Mouse (Mus musculus) forebrain, embryonic 13.5 days (tissue): ENCODE data around the gene Atp2b1. TPM values are rescaled to one million over a fixed set of nuclear protein-coding genes. Genes with fewer than 3 reads are reported as not detected.

Experiments
- ATAC-seq: fragments of 200-750 bp; cut with Nextera tagmentation; 2 replicates; pipeline ENCODE4 v1.8.0; 2017
- H3K27ac ChIP-seq: fragments of 300-500 bp; sonication (generic); 2 replicates; pipeline ENCODE4 v1.5.1; 2015; ENCODE audit warnings: inconsistent platforms, mild to moderate bottlenecking, moderate library complexity
- H3K27me3 ChIP-seq: fragments of 300-500 bp; sonication (generic); 2 replicates; pipeline ENCODE4 v1.6.1; 2015; ENCODE audit warnings: mild to moderate bottlenecking, inconsistent platforms
- H3K36me3 ChIP-seq: fragments of 300-500 bp; sonication (generic); 2 replicates; pipeline ENCODE4 v1.6.1; 2015; ENCODE audit warnings: mild to moderate bottlenecking, inconsistent platforms; ENCODE audit not compliant: poor library complexity, severe bottlenecking
- H3K4me1 ChIP-seq: fragments of 300-500 bp; sonication (generic); 2 replicates; pipeline ENCODE4 v1.6.1; 2015; ENCODE audit warnings: inconsistent platforms
- H3K4me2 ChIP-seq: fragments of 300-500 bp; sonication (generic); 2 replicates; pipeline ENCODE4 v1.6.1; 2015; ENCODE audit warnings: inconsistent platforms, mild to moderate bottlenecking, moderate library complexity
- H3K4me3 ChIP-seq: fragments of 300-500 bp; sonication (generic); 2 replicates; pipeline ENCODE4 v1.5.1; 2015; ENCODE audit warnings: mild to moderate bottlenecking, inconsistent platforms
- H3K9ac ChIP-seq: fragments of 300-500 bp; sonication (generic); 2 replicates; pipeline ENCODE4 v1.6.1; 2015; ENCODE audit warnings: mild to moderate bottlenecking, inconsistent platforms
- H3K9me3 ChIP-seq: fragments of 300-500 bp; sonication (generic); replicated peaks from 2 replicates; pipeline ENCODE4 v1.6.1; 2016; ENCODE audit warnings: inconsistent platforms
- WGBS: fragments of 180-500 bp; shearing (Covaris S2); methylation state at CpG from one replicate; pipeline ENCODE4 v1.1.7; 2015; 5-methylcytosine and 5-hydroxymethylcytosine counted together
- polyA plus RNA-seq: library from polyadenylated mRNA; unstranded; fragments of >200 nt; fragmentation: Nextera tagmentation; extraction: Ambion mirVana; gene quantifications from 2 replicates; pipeline ENCODE4 v1.2.1, GENCODE M21; 2015

Atp2b1 gene
- 103 and 112 TPM in 2 replicates for polyA plus RNA-seq

- ATAC-seq = peak; percentile 94
- under 1% methylated on average over 36 of the region's 120 CpGs for WGBS
- H3K27ac ChIP-seq = peak within 1 kb of the TSS; percentile 99
- no peaks in the 10 kb centered on the region for H3K9me3 ChIP-seq
- peak within 1 kb of the TSS; percentile 90 for H3K4me3 ChIP-seq
- no peaks in the 10 kb centered on the region for H3K36me3 ChIP-seq
- peak within 1 kb of the TSS; percentile 89 for H3K9ac ChIP-seq
- H3K4me2 ChIP-seq = peak within 1 kb of the TSS; percentile 99
- H3K27me3 ChIP-seq = no peaks in the 10 kb centered on the region
- peaks cover 12% of the 10 kb centered on the region for H3K4me1 ChIP-seq
Measured at GRCm38 (mm10) chr10:98913961-98914809, at the start of gene Atp2b1. Gene Atp2b1, plus strand, starts transcription at chr10:98914406.

GRCm38 (mm10) chr10:98864851-98865250 is 49.4 kb upstream of the Atp2b1 start:
- Histone ChIP-seq H3K4me3 (no peak overlapping the region), H3K27ac (no peak overlapping the region), H3K27me3 (no peaks in the 10 kb centered on the region), H3K9me3 (no peaks in the 10 kb centered on the region), H3K4me2 (no peak overlapping the region), H3K4me1 (no peaks in the 10 kb centered on the region), H3K36me3 (no peaks in the 10 kb centered on the region), H3K9ac (no peak overlapping the region)
- no peak for ATAC-seq
- WGBS = 92% methylated on average over 3 of the region's 3 CpGs

GRCm38 (mm10) chr10:98866836-98867370 is 47.3 kb upstream of the Atp2b1 start:
- over 99% methylated on average over 5 of the region's 5 CpGs for WGBS
- H3K9ac ChIP-seq = no peak overlapping the region
- no peak for ATAC-seq
- no peaks in the 10 kb centered on the region for H3K36me3 ChIP-seq
- H3K27me3 ChIP-seq = no peaks in the 10 kb centered on the region
- no peak overlapping the region for H3K4me2 ChIP-seq
- H3K27ac ChIP-seq = no peak overlapping the region
- H3K4me1 ChIP-seq = no peaks in the 10 kb centered on the region
- no peak overlapping the region for H3K4me3 ChIP-seq
- no peaks in the 10 kb centered on the region for H3K9me3 ChIP-seq

- WGBS = 91% methylated on average over 4 of the region's 4 CpGs
- Histone ChIP-seq H3K9me3 (no peaks in the 10 kb centered on the region), H3K4me1 (no peaks in the 10 kb centered on the region), H3K27ac (no peak overlapping the region), H3K9ac (no peak overlapping the region), H3K4me3 (no peak overlapping the region), H3K27me3 (no peaks in the 10 kb centered on the region), H3K4me2 (no peak overlapping the region), H3K36me3 (no peaks in the 10 kb centered on the region)
- ATAC-seq = no peak
Measured at GRCm38 (mm10) chr10:98868351-98868908, 45.8 kb upstream of the Atp2b1 start.

- no peak overlapping the region for H3K4me2 ChIP-seq
- no peak overlapping the region for H3K4me3 ChIP-seq
- no peaks in the 10 kb centered on the region for H3K4me1 ChIP-seq
- H3K36me3 ChIP-seq = no peaks in the 10 kb centered on the region
- 64% methylated on average over 3 of the region's 3 CpGs for WGBS
- no peak for ATAC-seq
- no peaks in the 10 kb centered on the region for H3K27me3 ChIP-seq
- H3K27ac ChIP-seq = no peak overlapping the region
- no peak overlapping the region for H3K9ac ChIP-seq
- no peaks in the 10 kb centered on the region for H3K9me3 ChIP-seq
Measured at GRCm38 (mm10) chr10:98877855-98878254, 36.4 kb upstream of the Atp2b1 start.

- H3K36me3 ChIP-seq = no peaks in the 10 kb centered on the region
- WGBS = 58% methylated on average over 2 of the region's 2 CpGs
- no peak overlapping the region for H3K27ac ChIP-seq
- H3K9ac ChIP-seq = no peak overlapping the region
- H3K27me3 ChIP-seq = no peaks in the 10 kb centered on the region
- H3K4me2 ChIP-seq = no peak overlapping the region
- no peak for ATAC-seq
- H3K4me1 ChIP-seq = no peaks in the 10 kb centered on the region
- H3K9me3 ChIP-seq = no peaks in the 10 kb centered on the region
- no peak overlapping the region for H3K4me3 ChIP-seq
Measured at GRCm38 (mm10) chr10:98878636-98879035, 35.6 kb upstream of the Atp2b1 start.

GRCm38 (mm10) chr10:98880057-98880456 is 34.1 kb upstream of the Atp2b1 start:
- no peak overlapping the region for H3K27ac ChIP-seq
- no peak overlapping the region for H3K4me2 ChIP-seq
- H3K9ac ChIP-seq = no peak overlapping the region
- H3K4me1 ChIP-seq = no peaks in the 10 kb centered on the region
- H3K27me3 ChIP-seq = no peaks in the 10 kb centered on the region
- 92% methylated on average over 8 of the region's 8 CpGs for WGBS
- no peak for ATAC-seq
- H3K9me3 ChIP-seq = no peaks in the 10 kb centered on the region
- no peaks in the 10 kb centered on the region for H3K36me3 ChIP-seq
- H3K4me3 ChIP-seq = no peak overlapping the region

GRCm38 (mm10) chr10:98880711-98881110 is 33.5 kb upstream of the Atp2b1 start:
- H3K27me3 ChIP-seq = no peaks in the 10 kb centered on the region
- H3K9ac ChIP-seq = no peak overlapping the region
- H3K27ac ChIP-seq = no peak overlapping the region
- H3K4me1 ChIP-seq = no peaks in the 10 kb centered on the region
- no peak for ATAC-seq
- H3K4me2 ChIP-seq = no peak overlapping the region
- H3K9me3 ChIP-seq = no peaks in the 10 kb centered on the region
- H3K4me3 ChIP-seq = no peak overlapping the region
- H3K36me3 ChIP-seq = no peaks in the 10 kb centered on the region
- WGBS = 87% methylated on average over 2 of the region's 2 CpGs

GRCm38 (mm10) chr10:98881492-98881891 is 32.7 kb upstream of the Atp2b1 start:
- H3K4me3 ChIP-seq = no peak overlapping the region
- WGBS = 96% methylated on average over 6 of the region's 6 CpGs
- no peak for ATAC-seq

GRCm38 (mm10) chr10:98882587-98882986 is 31.6 kb upstream of the Atp2b1 start:
- ATAC-seq = no peak
- 91% methylated on average over 5 of the region's 5 CpGs for WGBS
- Histone ChIP-seq H3K4me3 (no peak overlapping the region), H3K4me2 (no peak overlapping the region), H3K4me1 (no peaks in the 10 kb centered on the region), H3K27me3 (no peaks in the 10 kb centered on the region), H3K27ac (no peak overlapping the region), H3K9me3 (no peaks in the 10 kb centered on the region), H3K36me3 (no peaks in the 10 kb centered on the region), H3K9ac (no peak overlapping the region)

More at GRCm38 (mm10) chr10:98881492-98881891, 32.7 kb upstream of the Atp2b1 start:
- no peaks in the 10 kb centered on the region for H3K4me1 ChIP-seq
- H3K27me3 ChIP-seq = no peaks in the 10 kb centered on the region
- no peaks in the 10 kb centered on the region for H3K9me3 ChIP-seq
- H3K9ac ChIP-seq = no peak overlapping the region
- no peak overlapping the region for H3K27ac ChIP-seq
- H3K36me3 ChIP-seq = no peaks in the 10 kb centered on the region
- no peak overlapping the region for H3K4me2 ChIP-seq

- 90% methylated on average over 2 of the region's 2 CpGs for WGBS
- no peaks in the 10 kb centered on the region for H3K27me3 ChIP-seq
- no peak for ATAC-seq
- no peaks in the 10 kb centered on the region for H3K9me3 ChIP-seq
- H3K4me3 ChIP-seq = no peak overlapping the region
- no peaks in the 10 kb centered on the region for H3K36me3 ChIP-seq
- H3K27ac ChIP-seq = no peak overlapping the region
- no peak overlapping the region for H3K4me2 ChIP-seq
- H3K9ac ChIP-seq = no peak overlapping the region
- no peaks in the 10 kb centered on the region for H3K4me1 ChIP-seq
Measured at GRCm38 (mm10) chr10:98884445-98884844, 29.8 kb upstream of the Atp2b1 start.

- no peaks in the 10 kb centered on the region for H3K4me1 ChIP-seq
- H3K36me3 ChIP-seq = no peaks in the 10 kb centered on the region
- no peaks in the 10 kb centered on the region for H3K27me3 ChIP-seq
- no peaks in the 10 kb centered on the region for H3K9me3 ChIP-seq
- no peak overlapping the region for H3K27ac ChIP-seq
- H3K9ac ChIP-seq = no peak overlapping the region
- H3K4me3 ChIP-seq = no peak overlapping the region
- WGBS = 90% methylated on average over 3 of the region's 3 CpGs
- no peak overlapping the region for H3K4me2 ChIP-seq
- ATAC-seq = no peak
Measured at GRCm38 (mm10) chr10:98886770-98887271, 27.4 kb upstream of the Atp2b1 start.
